In the genomic region with DNA sequence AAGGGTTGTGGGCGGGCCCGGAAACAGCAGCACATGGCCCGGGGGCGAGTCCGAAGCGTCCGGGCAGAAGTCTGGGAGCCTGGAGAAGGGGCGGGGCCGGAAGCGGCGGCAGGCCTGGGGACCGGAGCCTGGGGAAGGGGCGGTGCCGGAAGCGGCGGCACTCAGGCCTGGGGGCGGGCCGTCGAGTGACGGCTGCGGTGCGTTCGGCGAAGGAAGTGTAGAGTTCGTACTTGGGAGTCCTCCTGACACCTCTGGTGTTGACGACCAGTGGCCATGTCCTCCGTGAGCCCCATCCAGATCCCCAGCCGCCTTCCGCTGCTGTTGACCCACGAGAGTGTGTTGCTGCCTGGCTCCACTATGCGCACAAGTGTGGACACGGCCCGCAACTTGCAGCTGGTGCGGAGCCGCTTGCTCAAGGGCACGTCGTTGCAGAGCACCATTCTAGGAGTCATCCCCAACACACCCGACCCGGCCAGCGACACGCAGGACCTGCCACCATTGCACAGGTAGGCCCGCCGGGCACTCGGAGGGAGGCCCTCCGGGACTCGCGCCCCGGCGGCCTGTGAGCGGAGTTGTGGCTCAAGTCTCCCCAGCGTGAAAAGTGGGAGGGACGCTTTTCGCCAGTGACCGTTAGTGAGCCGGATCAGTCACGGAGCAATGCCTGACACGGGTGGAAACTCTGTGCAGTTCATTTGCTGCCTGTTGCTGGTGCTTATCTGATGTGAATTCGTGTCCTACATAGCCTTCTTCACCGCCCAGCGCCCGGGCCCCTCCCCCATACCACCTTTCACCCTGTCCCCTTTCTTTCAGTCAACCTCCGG, we compare ENCODE assay signal across 8 mouse cellular contexts. TPM values are rescaled to one million over a fixed set of nuclear protein-coding genes. Genes with fewer than 3 reads are reported as not detected.
DNase-seq lines count a peak whose midpoint lies in the region; ATAC-seq and TF ChIP-seq lines count a peak whose summit lies in the region.

Lonp2 (plus strand) TSS at position 133 of the 821 bp plus-strand sequence.

- peak within 1 kb of the TSS; percentile 79 for H3K9ac ChIP-seq in embryonic facial prominence, embryonic 14.5 days (ENCODE audit: low read depth, low read length)
- H3K9ac ChIP-seq in limb, embryonic 14.5 days (ENCODE audit: low read depth, low read length, severe bottlenecking) = peak within 1 kb of the TSS; percentile 69
- peak within 1 kb of the TSS; percentile 74 for H3K9ac ChIP-seq in midbrain, postnatal 0 days (replicated peaks; ENCODE audit: low read length, poor library complexity, severe bottlenecking)

- peak within 1 kb of the TSS; percentile 71 for H3K27ac ChIP-seq in embryonic facial prominence, embryonic 14.5 days (replicated peaks; ENCODE audit: low read depth, low read length)
- peak within 1 kb of the TSS; percentile 68 for H3K27ac ChIP-seq in limb, embryonic 14.5 days (replicated peaks; ENCODE audit: low read depth, low read length)
- H3K27ac ChIP-seq in midbrain, postnatal 0 days (ENCODE audit: low read depth, low read length) = peak within 1 kb of the TSS; percentile 87

- ATAC-seq in embryonic facial prominence, embryonic 14.5 days (ENCODE audit: low read depth) = peak; percentile 99
- ATAC-seq in limb, embryonic 14.5 days (ENCODE audit: low FRiP score, low read depth) = peak; percentile 100
- ATAC-seq in midbrain, postnatal 0 days (ENCODE audit: low FRiP score) = peak; percentile 99

- 0 out of 2 replicates have a peak, but pooled peaks have one; percentile 53 for TF ChIP-seq POLR2A in limb, embryonic 14.5 days (IDR thresholded peaks at IDR 0.05; ENCODE audit: borderline replicate concordance, extremely low read depth, insufficient read depth, insufficient read length)

- no peaks in the 10 kb centered on the region for H3K36me3 ChIP-seq in embryonic facial prominence, embryonic 14.5 days (ENCODE audit: control insufficient read depth, insufficient read depth, low read length)
- no peaks in the 10 kb centered on the region for H3K36me3 ChIP-seq in limb, embryonic 14.5 days (ENCODE audit: control insufficient read depth, insufficient read depth, low read length)
- H3K36me3 ChIP-seq in midbrain, postnatal 0 days (ENCODE audit: insufficient read depth, low read length) = no peaks in the 10 kb centered on the region

- peak within 1 kb of the TSS; percentile 83 for H3K4me3 ChIP-seq in embryonic facial prominence, embryonic 14.5 days (ENCODE audit: low read depth, low read length)
- peak within 1 kb of the TSS; percentile 89 for H3K4me3 ChIP-seq in limb, embryonic 14.5 days (replicated peaks; ENCODE audit: low read length)
- H3K4me3 ChIP-seq in midbrain, postnatal 0 days (ENCODE audit: low read depth, low read length) = peak within 1 kb of the TSS; percentile 86

- H3K4me1 ChIP-seq in embryonic facial prominence, embryonic 14.5 days (ENCODE audit: control insufficient read depth, insufficient read depth, low read length) = peaks cover 10% of the 10 kb centered on the region
- peaks cover 8% of the 10 kb centered on the region for H3K4me1 ChIP-seq in limb, embryonic 14.5 days (ENCODE audit: control insufficient read depth, insufficient read depth, low read length)
- peaks cover 10% of the 10 kb centered on the region; the same call in 1 of the 2 replicates for H3K4me1 ChIP-seq in midbrain, postnatal 0 days (ENCODE audit: insufficient read depth, low read length)

- no peaks in the 10 kb centered on the region for H3K9me3 ChIP-seq in embryonic facial prominence, embryonic 14.5 days (ENCODE audit: control insufficient read depth, low read length)
- no peaks in the 10 kb centered on the region for H3K9me3 ChIP-seq in limb, embryonic 14.5 days (ENCODE audit: control insufficient read depth, low read length)
- no peaks in the 10 kb centered on the region for H3K9me3 ChIP-seq in midbrain, postnatal 0 days (ENCODE audit: low read length)

- peak within 1 kb of the TSS; percentile 68 for H3K4me2 ChIP-seq in embryonic facial prominence, embryonic 14.5 days (ENCODE audit: low read depth, low read length)
- peak within 1 kb of the TSS; percentile 80 for H3K4me2 ChIP-seq in limb, embryonic 14.5 days (replicated peaks; ENCODE audit: low read depth, low read length, severe bottlenecking)
- H3K4me2 ChIP-seq in midbrain, postnatal 0 days (ENCODE audit: low read depth, low read length, poor library complexity, severe bottlenecking) = peak within 1 kb of the TSS; percentile 83

- peak; percentile 99 for DNase-seq in 3T3-L1 (ENCODE audit: low read depth, low spot score)
- peak; percentile 97 for DNase-seq in adrenal gland, postnatal 4 days (ENCODE audit: low spot score in 2 of 2)
- peak; percentile 98 for DNase-seq in embryonic facial prominence, embryonic 14.5 days (ENCODE audit: low spot score)
- DNase-seq in heart, adult 8-10 months (ENCODE audit: low spot score) = peak; percentile 97
- peak; percentile 98 for DNase-seq in kidney, adult 9 months
- DNase-seq in limb, embryonic 14.5 days (ENCODE audit: low spot score) = peak; percentile 96
- peak; percentile 97 for DNase-seq in midbrain, postnatal 0 days (ENCODE audit: low spot score)
- peak; percentile 92 to 93 for DNase-seq in spleen, postnatal 14 days (ENCODE audit: low spot score in 2 of 2)

- WGBS in embryonic facial prominence, embryonic 14.5 days = under 1% methylated on average over 38 of the region's 62 CpGs
- WGBS in limb, embryonic 14.5 days = under 1% methylated on average over 59 of the region's 62 CpGs
- WGBS in midbrain, postnatal 0 days = under 1% methylated on average over 44 of the region's 62 CpGs

- TF ChIP-seq CTCF in midbrain, postnatal 0 days (IDR thresholded peaks at IDR 0.05) = no peak

- H3K27me3 ChIP-seq in embryonic facial prominence, embryonic 14.5 days (replicated peaks; ENCODE audit: control insufficient read depth, insufficient read depth, low read length) = no peaks in the 10 kb centered on the region
- no peaks in the 10 kb centered on the region for H3K27me3 ChIP-seq in limb, embryonic 14.5 days (ENCODE audit: control insufficient read depth, insufficient read depth, low read length)
- no peaks in the 10 kb centered on the region for H3K27me3 ChIP-seq in midbrain, postnatal 0 days (ENCODE audit: insufficient read depth, low read length)

RNA-seq across cellular contexts. Expression of gene Lonp2, which starts in this region (rescaled TPM):
- total RNA-seq in adrenal gland, postnatal 4 days (2021) = 10 to 100 TPM; 82.2 to 82.3 TPM
- 55.7 and 58.2 TPM in 2 replicates for polyA plus RNA-seq in embryonic facial prominence, embryonic 14.5 days (2014; fragmentation: Nextera tagmentation; extraction: Ambion mirVana)
- 10 to 100 TPM; 79.6 to 86.6 (median 83.4) TPM for total RNA-seq in heart, adult 8-10 months (2022)
- 27.6 and 31.8 TPM in 2 replicates for polyA plus RNA-seq in limb, embryonic 14.5 days (2012; rRNA removed)
- polyA plus RNA-seq in limb, embryonic 14.5 days (2014; fragmentation: Nextera tagmentation; extraction: Ambion mirVana) = 53.4 and 54.1 TPM in 2 replicates
- total RNA-seq in midbrain, postnatal 0 days (2014; rRNA removed) = 51.2 and 55.2 TPM in 2 replicates
- 62.5 TPM in 2 replicates for polyA plus RNA-seq in midbrain, postnatal 0 days (2015; fragmentation: Nextera tagmentation; extraction: Ambion mirVana)

Comparison
In these comparisons a context has a peak if more than half of its experiments do, and no peak if none do; other contexts are left out.
1. Peak in every context shown above with its lines: DNase-seq, ATAC-seq, H3K4me3 ChIP-seq and H3K27ac ChIP-seq.